Mouse (Mus musculus) forebrain, embryonic 15.5 days (tissue): ENCODE measurements around the gene Dhx38. TPM values are rescaled to one million over a fixed set of nuclear protein-coding genes. Genes with fewer than 3 reads are reported as not detected.
A peak's percentile ranks its signal among the peaks of the same experiment; 100 is the strongest.

Source experiments
- ATAC-seq: fragments of 200-750 bp; cut with Nextera tagmentation; replicated peaks from 2 replicates; pipeline ENCODE4 v1.8.0; 2017; ENCODE audit warnings: mild to moderate bottlenecking, moderate TSS enrichment, moderate library complexity
- H3K27ac ChIP-seq: fragments of 300-500 bp; sonication (generic); replicated peaks from 2 replicates; pipeline ENCODE4 v1.5.1; 2015; ENCODE audit warnings: mild to moderate bottlenecking, inconsistent platforms
- H3K27me3 ChIP-seq: fragments of 300-500 bp; sonication (generic); 2 replicates; pipeline ENCODE4 v1.6.1; 2015; ENCODE audit warnings: inconsistent platforms
- H3K36me3 ChIP-seq: fragments of 300-500 bp; sonication (generic); 2 replicates; pipeline ENCODE4 v1.6.1; 2015; ENCODE audit warnings: mild to moderate bottlenecking, inconsistent platforms
- H3K4me1 ChIP-seq: fragments of 300-500 bp; sonication (generic); 2 replicates; pipeline ENCODE4 v1.6.1; 2015; ENCODE audit warnings: inconsistent platforms
- H3K4me2 ChIP-seq: fragments of 300-500 bp; sonication (generic); replicated peaks from 2 replicates; pipeline ENCODE4 v1.6.1; 2015; ENCODE audit warnings: mild to moderate bottlenecking, inconsistent platforms
- H3K4me3 ChIP-seq: fragments of 300-500 bp; sonication (generic); 2 replicates; pipeline ENCODE4 v1.5.1; 2015; ENCODE audit warnings: mild to moderate bottlenecking, inconsistent platforms
- H3K9ac ChIP-seq: fragments of 300-500 bp; sonication (generic); replicated peaks from 2 replicates; pipeline ENCODE4 v1.6.1; 2015; ENCODE audit warnings: mild to moderate bottlenecking, inconsistent platforms
- H3K9me3 ChIP-seq: fragments of 300-500 bp; sonication (generic); 2 replicates; pipeline ENCODE4 v1.6.1; 2016; ENCODE audit warnings: inconsistent platforms
- WGBS: fragments of 180-500 bp; shearing (Covaris S2); methylation state at CpG from one replicate; pipeline ENCODE4 v1.1.7; 2015; ENCODE audit warnings: mixed read lengths; 5-methylcytosine and 5-hydroxymethylcytosine counted together
- polyA plus RNA-seq: library from polyadenylated mRNA; unstranded; fragments of >200 nt; fragmentation: Nextera tagmentation; extraction: Ambion mirVana; gene quantifications from 2 replicates; pipeline ENCODE4 v1.2.1, GENCODE M21; 2015

The Dhx38 gene
- polyA plus RNA-seq, 1 experiment from 2014 or later, result 23.9 TPM

GRCm38 (mm10) chr8:109542165-109542564 lies 23.5 kb downstream of the Dhx38 start:
- WGBS, result 71% methylated on average over 5 of the region's 5 CpGs
- H3K27me3 ChIP-seq, result no peaks in the 10 kb centered on the region

GRCm38 (mm10) chr8:109536703-109537102 lies 29.0 kb downstream of the Dhx38 start:
- no peak overlapping the region for H3K27ac ChIP-seq
- H3K4me1 ChIP-seq, result peaks cover 6% of the 10 kb centered on the region; the same call in 1 of the 2 replicates
- H3K9me3 ChIP-seq, result no peaks in the 10 kb centered on the region
- H3K27me3 ChIP-seq, result no peaks in the 10 kb centered on the region
- H3K9ac ChIP-seq, result no peak overlapping the region
- peak; percentile 75 for ATAC-seq
- no peak overlapping the region for H3K4me3 ChIP-seq
- WGBS, result 4% methylated on average over 5 of the region's 5 CpGs
- H3K4me2 ChIP-seq, result no peak overlapping the region
- H3K36me3 ChIP-seq, result no peaks in the 10 kb centered on the region

More at GRCm38 (mm10) chr8:109542165-109542564, 23.5 kb downstream of the Dhx38 start:
- Histone ChIP-seq H3K4me1 (no peaks in the 10 kb centered on the region), H3K9ac (no peak overlapping the region), H3K4me3 (no peak overlapping the region), H3K4me2 (no peak overlapping the region), H3K27ac (no peak overlapping the region), H3K36me3 (peaks cover 10% of the 10 kb centered on the region), H3K9me3 (no peaks in the 10 kb centered on the region)
- no peak for ATAC-seq

GRCm38 (mm10) chr8:109535140-109535990 lies 30.3 kb downstream of the Dhx38 start:
- no peaks in the 10 kb centered on the region for H3K9me3 ChIP-seq
- no peak for ATAC-seq
- WGBS, result 88% methylated on average over 19 of the region's 19 CpGs
- no peaks in the 10 kb centered on the region for H3K27me3 ChIP-seq
- H3K4me2 ChIP-seq, result no peak overlapping the region
- H3K9ac ChIP-seq, result no peak overlapping the region
- H3K4me3 ChIP-seq, result no peak overlapping the region
- H3K36me3 ChIP-seq, result no peaks in the 10 kb centered on the region
- H3K27ac ChIP-seq, result no peak overlapping the region
- peaks cover 6% of the 10 kb centered on the region; the same call in 1 of the 2 replicates for H3K4me1 ChIP-seq

- ATAC-seq, result no peak
- 74% methylated on average over 2 of the region's 2 CpGs for WGBS
- no peaks in the 10 kb centered on the region for H3K9me3 ChIP-seq
- no peak overlapping the region for H3K9ac ChIP-seq
- H3K4me1 ChIP-seq, result no peaks in the 10 kb centered on the region
- no peaks in the 10 kb centered on the region for H3K36me3 ChIP-seq
- no peaks in the 10 kb centered on the region for H3K27me3 ChIP-seq
- no peak overlapping the region for H3K27ac ChIP-seq
- H3K4me2 ChIP-seq, result no peak overlapping the region
- no peak overlapping the region for H3K4me3 ChIP-seq
Measured at GRCm38 (mm10) chr8:109524008-109524407, 41.7 kb downstream of the Dhx38 start.

GRCm38 (mm10) chr8:109505560-109505959 lies 60.1 kb downstream of the Dhx38 start:
- 93% methylated on average over 5 of the region's 5 CpGs for WGBS
- no peak overlapping the region for H3K4me2 ChIP-seq
- H3K9ac ChIP-seq, result no peak overlapping the region
- no peak for ATAC-seq
- no peaks in the 10 kb centered on the region; the same call in 1 of the 2 replicates for H3K4me1 ChIP-seq
- H3K9me3 ChIP-seq, result no peaks in the 10 kb centered on the region
- H3K27ac ChIP-seq, result no peak overlapping the region
- H3K4me3 ChIP-seq, result no peak overlapping the region
- no peaks in the 10 kb centered on the region for H3K27me3 ChIP-seq
- no peaks in the 10 kb centered on the region for H3K36me3 ChIP-seq

GRCm38 (mm10) chr8:109503566-109503965 lies 62.1 kb downstream of the Dhx38 start:
- WGBS, result 33% methylated on average over 1 of the region's 1 CpGs
- no peak for ATAC-seq

GRCm38 (mm10) chr8:109499009-109499717 lies 66.5 kb downstream of the Dhx38 start:
- Histone ChIP-seq H3K27me3 (no peaks in the 10 kb centered on the region), H3K36me3 (no peaks in the 10 kb centered on the region), H3K4me1 (peaks cover 3% of the 10 kb centered on the region; the same call in 1 of the 2 replicates), H3K27ac (no peak overlapping the region), H3K4me3 (no peak overlapping the region), H3K9me3 (no peaks in the 10 kb centered on the region), H3K4me2 (no peak overlapping the region), H3K9ac (no peak overlapping the region)
- 73% methylated on average over 16 of the region's 16 CpGs for WGBS
- no peak for ATAC-seq

More at GRCm38 (mm10) chr8:109503566-109503965, 62.1 kb downstream of the Dhx38 start:
- H3K4me2 ChIP-seq, result no peak overlapping the region
- H3K36me3 ChIP-seq, result no peaks in the 10 kb centered on the region
- no peak overlapping the region for H3K4me3 ChIP-seq
- no peak overlapping the region for H3K27ac ChIP-seq
- no peak overlapping the region for H3K9ac ChIP-seq
- H3K27me3 ChIP-seq, result no peaks in the 10 kb centered on the region
- H3K4me1 ChIP-seq, result peaks cover 3% of the 10 kb centered on the region; the same call in 1 of the 2 replicates
- no peaks in the 10 kb centered on the region for H3K9me3 ChIP-seq

Other genes starting within 250 kb of the Dhx38 start
- 0.11 and 0.29 TPM in 2 replicates for gene Pmfbp1, start 71.8 kb downstream of the Dhx38 start, polyA plus RNA-seq
- 27.3 and 29.2 TPM in 2 replicates for gene Txnl4b, start within 50 bp of the Dhx38 start, polyA plus RNA-seq
- gene Hp, start 13.3 kb upstream of the Dhx38 start, polyA plus RNA-seq, result 0.14 and 0.23 TPM in 2 replicates
- 35.3 and 41.4 TPM in 2 replicates for gene Dhodh, start 42.8 kb upstream of the Dhx38 start, polyA plus RNA-seq
- 0.08 TPM in 1 of 2 replicates, not detected in the other for gene Pkd1l3, start 48.7 kb upstream of the Dhx38 start, polyA plus RNA-seq
- gene Ist1, start 127.4 kb upstream of the Dhx38 start, polyA plus RNA-seq, result 177 and 181 TPM in 2 replicates
- 85.6 and 94.3 TPM in 2 replicates for gene Zfp821, start 139.7 kb upstream of the Dhx38 start, polyA plus RNA-seq
- 4.3 and 4.6 TPM in 2 replicates for gene Atxn1l, start 171.9 kb upstream of the Dhx38 start, polyA plus RNA-seq
- 50.4 and 51.8 TPM in 2 replicates for gene Ap1g1, start 212.7 kb upstream of the Dhx38 start, polyA plus RNA-seq